Mouse (Mus musculus): ENCODE data around the gene Aldh1l1. TPM values are rescaled to one million over a fixed set of nuclear protein-coding genes. Genes with fewer than 3 reads are reported as not detected.

The Aldh1l1 gene
- polyA plus RNA-seq, 1 experiment from 2014 or later, result 72.2 TPM

DNA sequence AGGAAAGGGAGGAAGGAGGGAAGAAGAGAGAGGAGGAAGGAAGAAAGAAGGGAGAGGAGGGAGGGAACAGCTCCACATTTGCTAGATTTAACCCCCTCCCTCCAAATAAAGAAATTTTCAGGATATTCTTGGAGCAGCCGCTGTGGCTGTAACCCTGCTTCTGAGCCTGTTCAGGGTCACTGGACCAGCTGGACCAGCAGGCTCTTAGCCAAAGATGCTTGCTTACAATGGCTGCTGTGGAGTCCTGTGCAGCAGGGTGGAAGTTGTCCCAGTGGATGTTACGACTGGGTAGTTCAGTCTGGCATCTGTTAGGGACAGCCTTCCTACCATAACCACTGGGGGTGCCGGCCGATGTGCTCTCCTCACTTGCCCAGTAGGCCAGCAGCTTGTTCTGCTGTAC lies 82.5 kb downstream of the Aldh1l1 start:
- WGBS, result 74% methylated on average over 4 of the region's 4 CpGs
- Histone ChIP-seq H3K9me3 (replicated peaks; ENCODE audit: control insufficient read depth, low read length, poor library complexity, severe bottlenecking) (no peaks in the 10 kb centered on the region), H3K36me3 (ENCODE audit: control insufficient read depth, insufficient read depth, low read length) (no peaks in the 10 kb centered on the region), H3K4me1 (ENCODE audit: control insufficient read depth, insufficient read depth, low read length) (peaks cover 7% of the 10 kb centered on the region), H3K27ac (ENCODE audit: low read length) (no peak overlapping the region), H3K9ac (ENCODE audit: low read depth, low read length) (no peak overlapping the region), H3K4me3 (ENCODE audit: low read depth, low read length) (no peak overlapping the region), H3K27me3 (ENCODE audit: control insufficient read depth, insufficient read depth, low read depth, low read length) (no peaks in the 10 kb centered on the region), H3K4me2 (ENCODE audit: low read length) (no peak overlapping the region)
- no peak for ATAC-seq

DNA sequence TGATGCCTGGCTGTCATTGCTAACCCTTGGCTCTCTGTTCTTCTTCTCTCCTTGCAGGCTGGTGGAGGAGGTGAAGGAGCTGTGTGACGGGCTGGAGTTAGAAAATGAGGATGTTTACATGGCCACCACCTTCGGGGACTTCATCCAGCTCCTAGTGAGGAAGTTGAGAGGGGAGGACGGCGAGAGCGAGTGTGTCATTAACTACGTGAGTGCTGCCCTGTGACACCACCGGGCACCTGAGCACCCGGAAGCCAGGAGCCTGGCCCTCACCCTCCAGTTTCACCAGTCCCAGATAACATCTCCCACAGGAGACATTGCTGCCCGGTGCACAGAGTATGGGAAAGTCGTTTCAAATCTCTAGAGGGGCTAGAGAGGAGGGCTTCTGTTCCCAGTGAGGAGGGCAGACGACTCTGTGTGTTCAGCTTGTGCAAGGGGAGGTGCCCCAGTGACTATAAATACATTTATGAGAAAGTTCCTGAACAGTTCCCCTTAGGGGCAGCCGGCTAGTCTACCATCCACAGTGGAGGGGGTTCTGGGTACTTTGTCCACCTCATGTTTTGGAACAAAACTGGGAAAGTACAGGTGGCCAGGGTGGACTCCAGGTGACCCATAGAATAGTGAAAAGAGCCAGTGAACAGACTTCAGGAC lies 83.6 kb downstream of the Aldh1l1 start:
- ATAC-seq, result no peak
- 81% methylated on average over 12 of the region's 12 CpGs for WGBS
- no peak overlapping the region for H3K27ac ChIP-seq (ENCODE audit: low read length)
- no peak overlapping the region for H3K4me2 ChIP-seq (ENCODE audit: low read length)
- no peak overlapping the region for H3K9ac ChIP-seq (ENCODE audit: low read depth, low read length)
- no peaks in the 10 kb centered on the region for H3K9me3 ChIP-seq (replicated peaks; ENCODE audit: control insufficient read depth, low read length, poor library complexity, severe bottlenecking)
- H3K4me3 ChIP-seq (ENCODE audit: low read depth, low read length), result no peak overlapping the region
- no peaks in the 10 kb centered on the region for H3K27me3 ChIP-seq (ENCODE audit: control insufficient read depth, insufficient read depth, low read depth, low read length)
- H3K36me3 ChIP-seq (ENCODE audit: control insufficient read depth, insufficient read depth, low read length), result no peaks in the 10 kb centered on the region
- H3K4me1 ChIP-seq (ENCODE audit: control insufficient read depth, insufficient read depth, low read length), result peaks cover 5% of the 10 kb centered on the region

DNA sequence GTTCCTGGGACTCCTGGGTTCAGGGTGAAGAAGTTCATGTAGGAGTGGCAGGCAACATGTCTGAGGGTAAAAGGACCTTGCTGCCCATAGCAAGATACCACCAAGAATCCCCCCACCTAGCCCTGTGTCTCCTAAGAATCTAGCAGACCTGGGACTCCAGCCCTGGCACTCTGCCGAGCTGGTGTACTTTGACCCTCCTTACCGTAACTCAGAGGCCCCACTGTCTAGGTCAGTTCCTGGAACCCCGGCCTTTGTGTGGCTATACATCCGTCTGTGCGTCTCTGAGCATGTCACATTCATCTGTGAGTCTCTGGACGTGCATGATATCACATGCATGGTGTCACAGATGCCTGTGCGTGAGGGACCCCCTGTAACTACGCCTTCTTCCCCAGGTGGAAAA lies 84.2 kb downstream of the Aldh1l1 start:
- 84% methylated on average over 8 of the region's 8 CpGs for WGBS
- Histone ChIP-seq H3K4me1 (ENCODE audit: control insufficient read depth, insufficient read depth, low read length) (peaks cover 2% of the 10 kb centered on the region; the same call in 1 of the 2 replicates), H3K27ac (ENCODE audit: low read length) (no peak overlapping the region), H3K4me2 (ENCODE audit: low read length) (no peak overlapping the region), H3K27me3 (ENCODE audit: control insufficient read depth, insufficient read depth, low read depth, low read length) (no peaks in the 10 kb centered on the region), H3K9ac (ENCODE audit: low read depth, low read length) (no peak overlapping the region), H3K36me3 (ENCODE audit: control insufficient read depth, insufficient read depth, low read length) (no peaks in the 10 kb centered on the region), H3K9me3 (replicated peaks; ENCODE audit: control insufficient read depth, low read length, poor library complexity, severe bottlenecking) (no peaks in the 10 kb centered on the region), H3K4me3 (ENCODE audit: low read depth, low read length) (no peak overlapping the region)
- no peak for ATAC-seq

DNA sequence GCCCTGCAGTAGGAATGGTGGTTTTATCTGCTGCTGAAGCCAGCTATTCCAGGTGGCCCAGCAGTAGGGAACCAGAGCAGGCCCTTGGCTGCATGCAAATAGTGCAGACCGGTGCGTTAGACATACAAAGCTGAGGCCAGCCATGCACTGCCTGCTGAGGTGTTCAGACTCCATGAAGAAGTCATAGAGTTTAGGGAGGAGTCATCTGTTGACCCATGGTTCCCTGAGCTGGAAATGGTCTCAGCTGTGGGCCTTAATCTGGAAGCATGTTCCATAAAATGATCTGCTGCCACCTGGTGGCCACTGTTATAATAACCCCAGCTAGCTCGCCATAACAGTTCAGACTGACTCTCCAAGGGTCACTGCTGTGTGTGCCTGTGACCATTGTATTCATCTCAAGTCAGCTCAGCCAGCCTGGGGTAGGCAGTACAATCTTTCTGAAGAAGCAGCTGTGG lies 89.1 kb downstream of the Aldh1l1 start:
- H3K4me1 ChIP-seq (ENCODE audit: control insufficient read depth, insufficient read depth, low read length), result no peaks in the 10 kb centered on the region
- H3K4me2 ChIP-seq (ENCODE audit: low read length), result no peak overlapping the region
- H3K4me3 ChIP-seq (ENCODE audit: low read depth, low read length), result no peak overlapping the region
- H3K9me3 ChIP-seq (replicated peaks; ENCODE audit: control insufficient read depth, low read length, poor library complexity, severe bottlenecking), result no peaks in the 10 kb centered on the region
- WGBS, result 33% methylated on average over 3 of the region's 3 CpGs
- peak; percentile 61; the same call in 1 of the 2 replicates for ATAC-seq
- H3K36me3 ChIP-seq (ENCODE audit: control insufficient read depth, insufficient read depth, low read length), result no peaks in the 10 kb centered on the region
- H3K27me3 ChIP-seq (ENCODE audit: control insufficient read depth, insufficient read depth, low read depth, low read length), result no peaks in the 10 kb centered on the region
- no peak overlapping the region for H3K27ac ChIP-seq (ENCODE audit: low read length)
- H3K9ac ChIP-seq (ENCODE audit: low read depth, low read length), result no peak overlapping the region

DNA sequence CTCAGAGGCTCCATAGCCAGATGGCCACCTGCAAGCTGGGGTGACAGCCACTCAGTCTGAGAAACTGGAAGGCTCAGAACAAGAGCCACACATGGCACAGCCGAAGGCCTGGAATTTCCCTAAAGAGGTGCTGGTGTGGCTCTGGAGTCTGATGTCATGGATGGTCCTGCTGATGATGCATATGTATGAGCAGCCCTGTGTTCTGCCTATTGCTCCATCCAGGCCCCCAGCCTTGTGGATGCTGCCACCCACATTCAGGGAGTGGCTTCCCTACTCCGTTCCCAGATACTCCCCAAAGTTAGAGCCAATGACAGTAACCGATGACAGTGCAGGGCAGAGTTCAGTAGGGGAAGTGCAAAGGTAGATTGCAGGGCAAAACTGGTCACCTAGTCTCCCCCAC lies 91.9 kb downstream of the Aldh1l1 start:
- Histone ChIP-seq H3K4me3 (ENCODE audit: low read depth, low read length) (no peak overlapping the region), H3K27me3 (ENCODE audit: control insufficient read depth, insufficient read depth, low read depth, low read length) (no peaks in the 10 kb centered on the region), H3K4me1 (ENCODE audit: control insufficient read depth, insufficient read depth, low read length) (no peaks in the 10 kb centered on the region), H3K9ac (ENCODE audit: low read depth, low read length) (no peak overlapping the region), H3K27ac (ENCODE audit: low read length) (no peak overlapping the region), H3K36me3 (ENCODE audit: control insufficient read depth, insufficient read depth, low read length) (no peaks in the 10 kb centered on the region), H3K9me3 (replicated peaks; ENCODE audit: control insufficient read depth, low read length, poor library complexity, severe bottlenecking) (no peaks in the 10 kb centered on the region), H3K4me2 (ENCODE audit: low read length) (no peak overlapping the region)
- ATAC-seq, result no peak
- 57% methylated on average over 3 of the region's 3 CpGs for WGBS

DNA sequence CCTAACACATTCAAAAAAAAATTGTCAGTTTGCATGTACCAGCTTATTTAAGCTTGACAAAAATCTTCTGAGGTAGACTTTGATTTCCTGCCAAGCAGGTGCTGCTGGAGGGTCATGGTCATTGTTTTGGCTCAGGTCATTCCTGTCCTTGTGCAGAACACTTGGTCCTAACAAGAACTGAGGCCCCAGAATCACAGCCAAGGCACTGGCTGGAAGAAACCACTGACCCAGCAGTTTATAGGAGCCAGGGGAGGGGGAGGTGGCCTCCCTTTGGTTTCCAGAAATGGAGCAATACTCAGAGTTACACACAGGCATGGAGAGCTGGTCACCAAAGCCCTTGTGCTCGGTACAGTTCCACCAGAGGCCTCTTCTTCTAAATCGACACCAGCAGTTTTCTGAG lies 96.1 kb downstream of the Aldh1l1 start:
- 93% methylated on average over 2 of the region's 2 CpGs for WGBS
- H3K9ac ChIP-seq (ENCODE audit: low read depth, low read length), result no peak overlapping the region
- H3K9me3 ChIP-seq (replicated peaks; ENCODE audit: control insufficient read depth, low read length, poor library complexity, severe bottlenecking), result no peaks in the 10 kb centered on the region
- no peaks in the 10 kb centered on the region for H3K4me1 ChIP-seq (ENCODE audit: control insufficient read depth, insufficient read depth, low read length)
- no peaks in the 10 kb centered on the region for H3K36me3 ChIP-seq (ENCODE audit: control insufficient read depth, insufficient read depth, low read length)
- no peak overlapping the region for H3K4me3 ChIP-seq (ENCODE audit: low read depth, low read length)
- no peak for ATAC-seq
- no peak overlapping the region for H3K27ac ChIP-seq (ENCODE audit: low read length)
- no peak overlapping the region for H3K4me2 ChIP-seq (ENCODE audit: low read length)
- H3K27me3 ChIP-seq (ENCODE audit: control insufficient read depth, insufficient read depth, low read depth, low read length), result no peaks in the 10 kb centered on the region

DNA sequence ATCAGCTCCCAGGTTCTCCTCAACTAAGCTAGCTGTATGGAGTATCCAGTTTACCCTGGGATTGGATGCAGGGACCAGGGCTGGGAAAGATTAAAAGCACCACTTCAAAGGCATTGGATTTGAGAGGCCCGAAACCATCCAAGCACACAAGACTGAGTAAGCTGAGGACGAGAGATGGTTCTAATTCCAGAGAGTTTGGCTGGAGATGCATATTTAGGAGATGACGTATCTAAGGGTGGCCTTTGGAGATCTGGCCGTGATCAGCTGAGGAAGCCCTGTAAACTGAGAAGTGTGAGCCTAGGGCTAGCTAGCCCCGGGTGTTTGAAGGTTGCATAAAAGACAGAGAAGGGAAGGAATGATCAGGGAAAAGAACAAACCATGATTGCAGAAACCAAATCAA lies 101.9 kb downstream of the Aldh1l1 start:
- H3K27ac ChIP-seq (ENCODE audit: low read length), result no peak overlapping the region
- no peaks in the 10 kb centered on the region for H3K27me3 ChIP-seq (ENCODE audit: control insufficient read depth, insufficient read depth, low read depth, low read length)
- ATAC-seq, result no peak
- H3K9ac ChIP-seq (ENCODE audit: low read depth, low read length), result no peak overlapping the region
- no peaks in the 10 kb centered on the region for H3K36me3 ChIP-seq (ENCODE audit: control insufficient read depth, insufficient read depth, low read length)
- H3K4me1 ChIP-seq (ENCODE audit: control insufficient read depth, insufficient read depth, low read length), result no peaks in the 10 kb centered on the region
- H3K9me3 ChIP-seq (replicated peaks; ENCODE audit: control insufficient read depth, low read length, poor library complexity, severe bottlenecking), result no peaks in the 10 kb centered on the region
- 55% methylated on average over 5 of the region's 5 CpGs for WGBS
- H3K4me2 ChIP-seq (ENCODE audit: low read length), result no peak overlapping the region
- H3K4me3 ChIP-seq (ENCODE audit: low read depth, low read length), result no peak overlapping the region

DNA sequence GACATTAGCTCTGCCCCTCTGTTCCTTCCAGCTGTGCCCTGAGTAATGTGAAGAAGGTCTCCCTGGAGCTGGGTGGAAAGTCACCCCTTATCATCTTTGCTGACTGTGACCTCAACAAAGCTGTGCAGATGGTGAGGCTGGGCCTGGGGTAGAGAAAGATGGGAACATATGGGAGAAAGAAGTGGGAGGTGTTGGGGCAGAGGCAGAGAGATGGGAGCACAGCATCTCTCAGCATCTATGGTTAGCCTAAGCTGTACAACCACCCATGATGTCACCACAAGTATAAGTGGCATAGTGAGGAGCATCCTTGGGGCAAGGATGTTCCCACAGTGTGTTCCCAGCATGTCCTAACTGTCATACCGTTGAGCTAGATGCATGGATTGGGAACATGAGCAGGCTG lies 104.5 kb downstream of the Aldh1l1 start:
- Histone ChIP-seq H3K4me1 (ENCODE audit: control insufficient read depth, insufficient read depth, low read length) (no peaks in the 10 kb centered on the region), H3K9me3 (replicated peaks; ENCODE audit: control insufficient read depth, low read length, poor library complexity, severe bottlenecking) (no peaks in the 10 kb centered on the region), H3K27me3 (ENCODE audit: control insufficient read depth, insufficient read depth, low read depth, low read length) (no peaks in the 10 kb centered on the region), H3K9ac (ENCODE audit: low read depth, low read length) (no peak overlapping the region), H3K36me3 (ENCODE audit: control insufficient read depth, insufficient read depth, low read length) (no peaks in the 10 kb centered on the region), H3K27ac (ENCODE audit: low read length) (no peak overlapping the region), H3K4me2 (ENCODE audit: low read length) (no peak overlapping the region), H3K4me3 (ENCODE audit: low read depth, low read length) (no peak overlapping the region)
- WGBS, result 78% methylated on average over 1 of the region's 1 CpGs
- ATAC-seq, result no peak

DNA sequence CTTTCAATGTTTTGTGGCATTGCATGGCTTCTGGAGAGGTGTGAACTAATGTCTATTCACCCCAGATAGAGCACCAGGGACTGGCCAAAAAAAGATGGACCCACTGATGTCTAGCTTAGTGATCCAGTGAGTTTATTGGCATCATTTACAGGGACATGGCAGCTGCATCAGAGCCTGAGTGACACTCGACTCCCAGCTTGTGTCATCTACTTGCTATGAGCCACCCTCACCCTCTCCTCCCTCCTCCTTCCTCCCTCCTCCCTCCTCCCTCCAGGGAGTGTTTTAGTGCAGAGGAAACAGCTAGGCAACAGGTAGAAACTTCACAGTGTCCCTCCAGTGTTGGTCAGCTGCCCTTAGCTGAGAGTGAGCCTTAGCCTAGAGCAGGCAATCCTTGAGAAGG lies 108.7 kb downstream of the Aldh1l1 start:
- ATAC-seq, result no peak
- H3K9me3 ChIP-seq (replicated peaks; ENCODE audit: control insufficient read depth, low read length, poor library complexity, severe bottlenecking), result no peaks in the 10 kb centered on the region
- no peaks in the 10 kb centered on the region for H3K27me3 ChIP-seq (ENCODE audit: control insufficient read depth, insufficient read depth, low read depth, low read length)
- 75% methylated on average over 1 of the region's 1 CpGs for WGBS
- H3K36me3 ChIP-seq (ENCODE audit: control insufficient read depth, insufficient read depth, low read length), result no peaks in the 10 kb centered on the region
- H3K4me2 ChIP-seq (ENCODE audit: low read length), result no peak overlapping the region
- H3K9ac ChIP-seq (ENCODE audit: low read depth, low read length), result no peak overlapping the region
- H3K4me3 ChIP-seq (ENCODE audit: low read depth, low read length), result no peak overlapping the region
- H3K27ac ChIP-seq (ENCODE audit: low read length), result no peak overlapping the region
- H3K4me1 ChIP-seq (ENCODE audit: control insufficient read depth, insufficient read depth, low read length), result no peaks in the 10 kb centered on the region

Data from midbrain, embryonic 16.5 days (tissue).